Mouse (Mus musculus) liver, adult 2 months (tissue): Measurements from ENCODE around the gene Mybpc1.

Source experiments
- CTCF ChIP-seq: fragments of 200-500 bp; IDR thresholded peaks from 2 replicates; pipeline ENCODE4 v1.5.1; 2011; ENCODE audit warnings: low read depth, low read length, control low read depth
- POLR2A ChIP-seq: fragments of 200-500 bp; IDR thresholded peaks from 2 replicates; pipeline ENCODE4 v1.6.1; 2011; ENCODE audit warnings: low read length, control low read depth; ENCODE audit not compliant: insufficient read depth; ENCODE audit errors: extremely low read depth

DNA sequence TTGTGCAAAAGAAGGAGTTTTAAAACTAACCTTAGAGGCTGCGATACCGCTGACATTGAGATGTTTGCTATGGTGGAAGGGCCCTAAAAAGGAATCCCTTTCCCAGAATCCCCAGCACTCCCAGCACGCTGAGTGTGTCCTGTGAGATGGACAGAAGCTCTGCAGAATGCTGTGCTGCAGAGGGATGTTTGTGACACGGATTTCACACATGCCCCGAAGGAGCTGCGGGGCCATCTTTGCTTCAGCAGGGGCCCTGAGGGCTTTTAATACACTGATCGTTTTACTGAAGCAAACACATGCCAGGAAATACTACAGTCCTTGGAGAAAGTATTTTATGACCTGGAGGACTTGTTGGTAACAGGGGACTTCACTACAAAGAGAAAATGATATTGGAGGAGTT lies 1.7 kb upstream of the Mybpc1 start:
- no peak for TF ChIP-seq CTCF
- TF ChIP-seq POLR2A = no peak
